Mouse (Mus musculus) midbrain, embryonic 11.5 days (tissue): Measurements from ENCODE around the gene Amigo3. TPM values are rescaled to one million over a fixed set of nuclear protein-coding genes. Genes with fewer than 3 reads are reported as not detected.

Experiments
- microRNA-seq: library from miRNA; unstranded; fragments of <30 nt; microRNA quantifications from one replicate; pipeline ENCODE4, GENCODE M21; 2017
- polyA plus RNA-seq: library from polyadenylated mRNA; unstranded; fragments of >200 nt; fragmentation: Nextera tagmentation; extraction: Ambion mirVana; gene quantifications from 2 replicates; pipeline ENCODE4 v1.2.1, GENCODE M21; 2014

The Amigo3 gene
- polyA plus RNA-seq, 1 experiment from 2014 or later: 2.0 TPM

Small RNA genes within 50 kb of the gene (microRNA-seq; reads per million reads assigned to microRNA genes)
- not detected for gene Gm47303
- not detected for gene Mir7088

Other genes with a start within 250 kb of the Amigo3 start
- 104 and 114 TPM in 2 replicates for gene Rbm6, start 179.9 kb upstream of the Amigo3 start, polyA plus RNA-seq
- 14.8 and 16.8 TPM in 2 replicates for gene Mon1a, start 165.0 kb upstream of the Amigo3 start, polyA plus RNA-seq
- 0.60 and 0.80 TPM in 2 replicates for gene Mst1r, start 146.3 kb upstream of the Amigo3 start, polyA plus RNA-seq
- not detected in 2 replicates for gene Actl11, start 124.7 kb upstream of the Amigo3 start, polyA plus RNA-seq
- 6.3 and 6.7 TPM in 2 replicates for gene Camkv, start 117.5 kb upstream of the Amigo3 start, polyA plus RNA-seq
- gene Traip, start 103.0 kb upstream of the Amigo3 start, polyA plus RNA-seq: 27.7 and 37.2 TPM in 2 replicates
- gene Uba7, start 77.7 kb upstream of the Amigo3 start, polyA plus RNA-seq: 5.5 and 7.5 TPM in 2 replicates
- 0.74 and 1.2 TPM in 2 replicates for gene Gm20661, start 70.1 kb upstream of the Amigo3 start, polyA plus RNA-seq
- gene Inka1, start 67.3 kb upstream of the Amigo3 start, polyA plus RNA-seq: 20.7 and 25.3 TPM in 2 replicates
- gene Cdhr4, start 60.7 kb upstream of the Amigo3 start, polyA plus RNA-seq: 2.2 and 3.3 TPM in 2 replicates
- 0.82 TPM in 1 of 2 replicates, not detected in the other for gene Gm20662, start 56.8 kb upstream of the Amigo3 start, polyA plus RNA-seq
- gene Ip6k1, start 50.7 kb upstream of the Amigo3 start, polyA plus RNA-seq: 31.6 and 34.8 TPM in 2 replicates
- gene Gmppb, start 3.9 kb upstream of the Amigo3 start, polyA plus RNA-seq: 18.3 and 19.2 TPM in 2 replicates
- gene Mst1, start 27.3 kb downstream of the Amigo3 start, polyA plus RNA-seq: 0.47 and 0.78 TPM in 2 replicates
- gene Rnf123, start 30.2 kb downstream of the Amigo3 start, polyA plus RNA-seq: 27.2 and 29.2 TPM in 2 replicates
- gene Apeh, start 41.4 kb downstream of the Amigo3 start, polyA plus RNA-seq: 53.0 and 67.3 TPM in 2 replicates
- 2.4 TPM in 2 replicates for gene Bsn, start 137.2 kb downstream of the Amigo3 start, polyA plus RNA-seq
- gene Dag1, start 210.8 kb downstream of the Amigo3 start, polyA plus RNA-seq: 48.8 and 55.2 TPM in 2 replicates
- gene Nicn1, start 237.3 kb downstream of the Amigo3 start, polyA plus RNA-seq: 61.2 and 64.0 TPM in 2 replicates
- 24.2 and 27.1 TPM in 2 replicates for gene Amt, start 243.7 kb downstream of the Amigo3 start, polyA plus RNA-seq